Mouse (Mus musculus) kidney, adult 2 months (tissue): ENCODE results near the gene Nsf. TPM values are rescaled to one million over a fixed set of nuclear protein-coding genes. Genes with fewer than 3 reads are reported as not detected.

ENCODE experiments used
- DNase-seq: peaks from one replicate; pipeline ENCODE4 v3.0.0; 2021
- H3K27ac ChIP-seq: fragments of 200-500 bp; 2 replicates; pipeline ENCODE4 v1.5.1; 2012; ENCODE audit warnings: low read depth, low read length, control low read depth, inconsistent platforms; ENCODE audit not compliant: insufficient read depth
- H3K27me3 ChIP-seq: fragments of 200-500 bp; replicated peaks from 2 replicates; pipeline ENCODE4 v1.6.1; 2012; ENCODE audit warnings: mild to moderate bottlenecking, moderate library complexity, low read length, inconsistent platforms; ENCODE audit not compliant: control insufficient read depth, insufficient read depth
- H3K36me3 ChIP-seq: fragments of 200-500 bp; 2 replicates; pipeline ENCODE4 v1.6.1; 2012; ENCODE audit warnings: mild to moderate bottlenecking, moderate library complexity, low read length, inconsistent platforms; ENCODE audit not compliant: control insufficient read depth, insufficient read depth
- H3K4me1 ChIP-seq: fragments of 200-500 bp; 2 replicates; pipeline ENCODE4 v1.6.1; 2011; ENCODE audit warnings: low read length; ENCODE audit not compliant: control insufficient read depth, insufficient read depth
- H3K4me3 ChIP-seq: fragments of 200-500 bp; 2 replicates; pipeline ENCODE4 v1.5.1; 2011; ENCODE audit warnings: mild to moderate bottlenecking, low read depth, low read length, control low read depth; ENCODE audit not compliant: insufficient read depth
- CTCF ChIP-seq: fragments of 200-500 bp; conservative IDR thresholded peaks from 2 replicates; pipeline ENCODE4 v1.5.1; 2011; ENCODE audit warnings: low read depth, mild to moderate bottlenecking, control low read depth, low read length, moderate library complexity, mixed read lengths; ENCODE audit not compliant: insufficient read depth, insufficient read length
- POLR2A ChIP-seq: fragments of 200-500 bp; IDR thresholded peaks from one replicate; pipeline ENCODE4 v1.6.1; 2011; ENCODE audit warnings: low read depth, low read length, control low read depth
- WGBS: fragments of 180-500 bp; shearing (Covaris S2); methylation state at CpG from one replicate; pipeline ENCODE4 v1.1.7; 2018; 5-methylcytosine and 5-hydroxymethylcytosine counted together
- polyA plus RNA-seq: library from polyadenylated mRNA; depleted of rRNA; stranded (reverse); fragments of >200 nt; gene quantifications from 2 replicates; pipeline ENCODE4 v1.2.3, GENCODE M21; 2012

Gene Nsf
- polyA plus RNA-seq, 1 experiment, result 35.4 TPM

DNA sequence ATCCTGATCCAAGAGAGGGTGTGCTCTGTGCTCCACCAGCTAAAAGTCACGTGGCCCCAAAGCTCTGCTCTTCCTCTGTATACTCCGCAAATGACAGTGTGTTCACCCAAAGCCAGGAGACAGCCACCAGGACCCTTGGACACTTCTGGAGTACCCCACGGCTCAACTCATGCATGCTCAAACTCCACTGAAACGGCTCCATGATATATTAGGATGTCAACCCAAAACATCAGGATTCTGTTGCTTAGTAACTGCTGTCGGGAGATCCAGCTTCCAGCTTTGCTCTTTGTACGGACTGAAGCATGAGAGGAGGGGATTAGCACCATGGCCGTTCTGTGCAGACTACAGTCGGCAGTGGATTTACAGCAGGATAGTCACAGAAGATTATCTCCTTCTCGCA lies 99.6 kb downstream of the Nsf start:
- 61% methylated on average over 9 of the region's 9 CpGs for WGBS
- TF ChIP-seq POLR2A (no peak), CTCF (no peak)
- no peak overlapping the region for H3K27ac ChIP-seq
- H3K36me3 ChIP-seq, result no peaks in the 10 kb centered on the region; the same call in 1 of the 2 replicates
- H3K4me3 ChIP-seq, result no peak overlapping the region
- no peaks in the 10 kb centered on the region for H3K27me3 ChIP-seq
- DNase-seq, result no peak
- peaks cover 8% of the 10 kb centered on the region for H3K4me1 ChIP-seq

DNA sequence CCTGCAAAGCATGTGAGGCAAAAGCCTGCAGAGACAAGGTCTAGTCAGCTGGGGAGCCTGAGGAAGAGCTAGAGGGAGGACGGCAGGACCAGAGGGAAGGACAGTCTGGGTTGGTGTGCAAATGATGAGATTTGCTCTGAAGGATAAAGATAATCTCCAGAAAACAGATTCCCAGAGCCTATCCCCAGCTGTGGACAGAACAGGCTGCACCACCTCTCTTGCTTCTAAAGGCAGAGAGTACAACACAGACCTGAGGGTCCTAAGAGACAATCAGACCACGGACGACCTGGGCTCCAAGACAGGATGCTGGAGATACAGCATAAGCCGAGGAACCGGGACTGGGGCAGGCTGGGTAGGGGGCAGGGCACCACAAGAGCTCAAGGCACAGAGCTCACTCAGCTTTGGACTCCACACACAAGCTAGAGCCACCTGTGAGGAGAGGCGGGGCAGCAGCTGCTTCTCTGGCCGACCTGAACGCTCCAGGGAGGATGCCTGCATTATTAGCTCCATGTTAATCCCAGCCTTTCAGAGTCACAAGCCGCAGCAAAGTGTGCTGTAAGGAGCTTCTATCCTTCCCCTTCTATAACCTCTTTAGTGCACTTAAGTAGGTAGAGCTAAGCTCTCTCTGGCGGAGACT lies 100.5 kb downstream of the Nsf start:
- Histone ChIP-seq H3K27me3 (no peaks in the 10 kb centered on the region), H3K4me3 (no peak overlapping the region), H3K36me3 (no peaks in the 10 kb centered on the region; the same call in 1 of the 2 replicates), H3K27ac (no peak overlapping the region), H3K4me1 (no peaks in the 10 kb centered on the region)
- no peak for DNase-seq
- WGBS, result 64% methylated on average over 10 of the region's 10 CpGs
- TF ChIP-seq CTCF (no peak), POLR2A (no peak)

DNA sequence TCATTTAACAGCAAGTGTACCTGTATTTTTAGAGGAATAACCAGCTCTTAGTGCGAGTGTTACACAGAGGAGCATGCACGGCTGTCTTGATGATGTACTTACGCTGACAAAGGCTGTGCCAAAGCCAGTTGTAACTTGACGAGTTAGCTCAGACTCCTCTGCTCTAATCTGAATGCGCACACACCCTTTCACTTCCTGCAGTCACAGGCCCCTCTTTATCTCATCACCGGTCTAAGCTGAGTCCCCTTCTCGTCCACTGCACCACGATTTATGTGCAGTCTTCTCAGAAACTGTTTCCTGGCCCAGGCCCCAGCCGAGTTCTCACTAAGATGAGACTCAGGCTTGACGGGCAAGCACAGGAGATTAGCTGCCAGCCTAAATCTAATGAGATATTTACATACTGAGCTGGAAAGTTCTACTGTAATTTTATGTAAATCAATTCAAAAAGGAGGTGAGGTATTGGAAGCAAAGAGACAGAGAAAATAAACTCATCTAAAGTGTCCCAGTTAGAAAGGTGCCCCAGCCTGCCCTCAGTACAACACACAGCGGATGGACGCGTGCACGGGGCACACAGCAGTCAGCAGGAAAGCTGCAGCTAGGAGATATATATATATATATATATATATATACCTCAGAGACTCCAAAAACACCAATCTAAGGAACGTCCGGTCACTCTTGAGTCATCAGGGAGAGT lies 101.1 kb downstream of the Nsf start:
- no peak for DNase-seq
- Histone ChIP-seq H3K4me1 (no peaks in the 10 kb centered on the region), H3K27ac (no peak overlapping the region), H3K4me3 (no peak overlapping the region), H3K27me3 (no peaks in the 10 kb centered on the region), H3K36me3 (no peaks in the 10 kb centered on the region)
- WGBS, result 70% methylated on average over 16 of the region's 16 CpGs
- no peak for TF ChIP-seq POLR2A
- no peak for TF ChIP-seq CTCF

DNA sequence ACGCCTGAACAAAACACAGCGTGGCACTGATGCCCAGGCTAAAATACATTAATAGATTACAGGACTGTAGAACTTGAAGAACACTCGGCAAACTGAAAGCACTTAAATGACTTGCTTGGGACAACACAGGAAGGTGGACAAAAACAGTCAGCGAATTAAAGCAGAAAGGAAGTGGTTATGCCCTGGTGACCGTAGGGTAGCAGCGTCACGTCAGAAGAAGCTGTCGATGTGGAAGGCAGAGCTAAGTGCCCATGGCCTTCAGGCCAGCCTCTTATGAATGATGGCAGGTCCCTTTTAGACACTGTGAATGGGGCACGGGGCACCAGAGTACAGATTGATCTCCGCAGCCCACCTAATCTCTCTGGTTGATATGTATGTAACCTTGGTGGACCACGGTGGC lies 105.6 kb downstream of the Nsf start:
- Histone ChIP-seq H3K36me3 (no peaks in the 10 kb centered on the region), H3K27me3 (no peaks in the 10 kb centered on the region), H3K4me1 (no peaks in the 10 kb centered on the region), H3K4me3 (no peak overlapping the region), H3K27ac (no peak overlapping the region)
- DNase-seq, result no peak
- TF ChIP-seq CTCF, result no peak
- TF ChIP-seq POLR2A, result no peak
- WGBS, result 85% methylated on average over 11 of the region's 11 CpGs

DNA sequence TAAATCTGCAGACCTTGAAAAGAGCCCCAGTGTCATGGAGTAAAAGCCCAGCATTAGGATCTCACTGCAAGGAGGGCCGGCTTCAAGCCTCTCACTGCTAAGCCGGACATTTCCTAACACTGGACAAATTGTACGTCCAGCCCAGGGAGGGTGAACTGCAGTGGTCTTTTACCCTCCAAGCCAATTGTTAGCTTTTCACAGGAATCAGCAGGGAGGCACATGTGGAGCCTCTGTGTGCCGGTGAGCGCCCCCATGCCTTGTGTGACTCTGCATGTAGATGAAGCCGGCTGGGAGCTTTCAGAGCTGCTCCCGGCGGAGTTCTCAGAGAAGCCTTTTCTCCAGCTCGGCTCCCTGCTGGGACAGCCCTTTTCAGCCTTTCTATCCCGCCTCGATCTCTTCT lies 113.0 kb downstream of the Nsf start:
- Histone ChIP-seq H3K27me3 (no peaks in the 10 kb centered on the region), H3K4me1 (no peaks in the 10 kb centered on the region), H3K36me3 (peaks cover 2% of the 10 kb centered on the region; the same call in 1 of the 2 replicates), H3K27ac (no peak overlapping the region), H3K4me3 (no peak overlapping the region)
- TF ChIP-seq POLR2A, result no peak
- TF ChIP-seq CTCF, result no peak
- 63% methylated on average over 11 of the region's 11 CpGs for WGBS
- no peak for DNase-seq

DNA sequence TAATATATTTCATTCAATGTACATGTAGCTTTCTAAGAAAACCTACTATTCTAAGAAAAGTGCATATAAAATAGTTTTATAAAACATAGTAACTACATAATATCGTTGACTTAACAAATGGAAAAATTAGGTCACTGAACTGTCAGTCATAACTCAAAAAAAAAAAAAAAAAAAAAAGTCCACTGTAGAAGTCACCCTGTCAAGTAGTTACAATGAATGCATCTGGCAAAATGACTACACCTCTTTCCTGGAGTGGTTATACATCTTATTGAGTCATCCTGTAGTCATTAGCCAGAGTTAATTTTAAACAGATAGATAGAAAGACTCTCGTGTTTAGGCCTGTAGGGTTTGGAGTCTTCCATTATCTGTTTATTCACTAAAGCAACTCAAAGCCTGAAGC lies 114.9 kb downstream of the Nsf start:
- 71% methylated on average over 2 of the region's 2 CpGs for WGBS
- H3K27ac ChIP-seq, result no peak overlapping the region
- H3K4me3 ChIP-seq, result no peak overlapping the region
- H3K36me3 ChIP-seq, result peaks cover 2% of the 10 kb centered on the region; the same call in 1 of the 2 replicates
- H3K27me3 ChIP-seq, result no peaks in the 10 kb centered on the region
- TF ChIP-seq POLR2A (no peak), CTCF (no peak)
- H3K4me1 ChIP-seq, result no peaks in the 10 kb centered on the region
- no peak for DNase-seq

DNA sequence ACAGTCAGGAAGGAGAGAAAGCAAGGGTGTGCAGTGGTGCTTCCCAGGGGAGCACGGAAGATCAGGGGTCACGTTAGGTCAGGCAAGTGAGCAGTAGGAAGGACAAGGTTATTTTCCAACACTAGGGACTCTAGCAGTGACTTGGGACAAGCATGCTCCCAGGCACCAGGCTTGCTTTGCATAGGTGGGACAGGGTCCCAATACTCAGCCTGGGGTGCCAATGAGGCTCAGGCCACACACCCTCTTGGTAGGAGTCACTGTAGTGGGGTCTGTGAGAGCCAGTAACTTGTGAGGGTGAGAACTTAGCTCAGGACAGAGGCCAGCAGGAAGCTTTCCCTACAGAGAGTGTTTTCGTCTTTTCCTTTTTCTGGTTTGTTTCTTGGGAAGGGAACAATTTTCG lies 121.5 kb downstream of the Nsf start:
- H3K36me3 ChIP-seq, result no peaks in the 10 kb centered on the region
- no peak for DNase-seq
- H3K4me1 ChIP-seq, result no peaks in the 10 kb centered on the region
- WGBS, result 88% methylated on average over 4 of the region's 4 CpGs
- no peaks in the 10 kb centered on the region for H3K27me3 ChIP-seq
- no peak overlapping the region for H3K4me3 ChIP-seq
- H3K27ac ChIP-seq, result no peak overlapping the region
- TF ChIP-seq CTCF (no peak), POLR2A (no peak)

DNA sequence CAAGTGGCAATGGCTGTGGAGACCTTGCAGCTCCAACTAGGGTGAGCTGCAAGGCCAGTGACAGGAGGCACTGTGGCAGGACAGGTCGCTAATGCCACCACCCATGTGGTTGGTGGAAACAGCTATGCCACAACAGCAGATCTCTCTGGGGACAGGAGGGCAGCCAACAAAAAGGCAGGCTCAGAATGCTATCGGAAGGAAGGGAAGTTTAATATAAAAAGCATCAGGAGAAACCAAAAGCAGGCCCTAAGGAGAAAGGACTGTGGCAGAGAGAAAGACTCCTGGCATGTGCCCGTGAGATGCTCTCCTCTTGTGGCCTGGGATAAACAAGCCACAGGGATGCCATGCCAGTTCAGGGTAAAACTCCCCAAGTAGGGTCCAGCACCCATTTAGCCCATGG lies 122.1 kb downstream of the Nsf start:
- DNase-seq, result no peak
- Histone ChIP-seq H3K27ac (no peak overlapping the region), H3K27me3 (no peaks in the 10 kb centered on the region), H3K4me3 (no peak overlapping the region), H3K36me3 (no peaks in the 10 kb centered on the region), H3K4me1 (no peaks in the 10 kb centered on the region)
- 97% methylated on average over 3 of the region's 3 CpGs for WGBS
- no peak for TF ChIP-seq POLR2A
- TF ChIP-seq CTCF, result no peak
